Mouse (Mus musculus): ENCODE measurements at regions not wholly inside any gene's neighbourhood (a gene's known extent, or its start where the extent isn't known, plus 50 kb on each side); places are given as distances from the start of the nearest gene placed in this dataset.

GRCm38 (mm10) chr10:36908861-36909260 lies 65.5 kb upstream of the Hdac2 start:
- no peak for TF ChIP-seq CTCF (IDR thresholded peaks at IDR 0.05; ENCODE audit: low read depth)
- no peak for TF ChIP-seq EP300 (IDR thresholded peaks at IDR 0.05; ENCODE audit: low read depth)

Data from heart, postnatal 0 days (tissue).